Mouse (Mus musculus) liver, adult 2 months (tissue): Measurements from ENCODE around the gene Bcl2.

Source experiments
- CTCF ChIP-seq: fragments of 200-500 bp; IDR thresholded peaks from 2 replicates; pipeline ENCODE4 v1.5.1; 2011; ENCODE audit warnings: low read depth, low read length, control low read depth
- POLR2A ChIP-seq: fragments of 200-500 bp; IDR thresholded peaks from 2 replicates; pipeline ENCODE4 v1.6.1; 2011; ENCODE audit warnings: low read length, control low read depth; ENCODE audit not compliant: insufficient read depth; ENCODE audit errors: extremely low read depth

GRCm38 (mm10) chr1:106602536-106602935 lies 111.5 kb downstream of the Bcl2 start:
- TF ChIP-seq CTCF = no peak
- TF ChIP-seq POLR2A = no peak
